Mouse (Mus musculus): ENCODE measurements around the gene Tcp11l2.
A peak's percentile ranks its signal among the peaks of the same experiment; 100 is the strongest.

- TF ChIP-seq CTCF (conservative IDR thresholded peaks at IDR 0.05; ENCODE audit: low read length) (no peak), POU5F1 (IDR thresholded peaks at IDR 0.05; ENCODE audit: borderline replicate concordance, low read length) (peak; percentile 73; the same call in 1 of the 2 replicates)
Measured at GRCm38 (mm10) chr10:84621826-84622790, 45.7 kb downstream of the Tcp11l2 start, which contains the start of gene Polr3b.

All from E14TG2a.4 (cell line).